Mouse (Mus musculus) fibroblast of lung, adult 2 months (primary cell): ENCODE data around the gene Morf4l2.
"Not testable (repeated sequence)": the region's sequence is repeated elsewhere in the genome, so short reads cannot be mapped to it uniquely, and the experiment has no call there.

ENCODE experiments used
- DNase-seq: peaks from one replicate; pipeline ENCODE4 v3.0.0-alpha.2; 2011; ENCODE audit warnings: low read depth

Gene Morf4l2

GRCm38 (mm10) chrX:136693196-136693595, 50.3 kb downstream of the Morf4l2 start:
- no peak for DNase-seq

GRCm38 (mm10) chrX:136692294-136692675, 51.2 kb downstream of the Morf4l2 start:
- no peak for DNase-seq

- not testable (repeated sequence) for DNase-seq
Measured at GRCm38 (mm10) chrX:136691606-136692293, 51.7 kb downstream of the Morf4l2 start.
